Mouse (Mus musculus): ENCODE data around the gene Creb5.

- TF ChIP-seq CTCF (IDR thresholded peaks at IDR 0.05; ENCODE audit: control insufficient read depth, insufficient read depth, insufficient read length) = no peak
- no peak for TF ChIP-seq MYOD1 (IDR thresholded peaks at IDR 0.05; ENCODE audit: control insufficient read depth, insufficient read length, low read depth)
- no peak for TF ChIP-seq USF1 (IDR thresholded peaks at IDR 0.05; ENCODE audit: low read depth)
- TF ChIP-seq CEBPB (IDR thresholded peaks at IDR 0.05; ENCODE audit: low read depth) = no peak
- TF ChIP-seq MAX (IDR thresholded peaks at IDR 0.05) = no peak
- TF ChIP-seq FOSL1 (IDR thresholded peaks at IDR 0.05; ENCODE audit: insufficient read depth, low read length, poor library complexity, severe bottlenecking) = no peak
These were observed 236.8 kb downstream of the Creb5 start for GRCm38 (mm10) chr6:53523743-53524497.
